Mouse (Mus musculus): Measurements from ENCODE around the gene Dynlt1c.
"Not testable (repeated sequence)": the region's sequence is repeated elsewhere in the genome, so short reads cannot be mapped to it uniquely, and the experiment has no call there.

Dynlt1c gene

DNA sequence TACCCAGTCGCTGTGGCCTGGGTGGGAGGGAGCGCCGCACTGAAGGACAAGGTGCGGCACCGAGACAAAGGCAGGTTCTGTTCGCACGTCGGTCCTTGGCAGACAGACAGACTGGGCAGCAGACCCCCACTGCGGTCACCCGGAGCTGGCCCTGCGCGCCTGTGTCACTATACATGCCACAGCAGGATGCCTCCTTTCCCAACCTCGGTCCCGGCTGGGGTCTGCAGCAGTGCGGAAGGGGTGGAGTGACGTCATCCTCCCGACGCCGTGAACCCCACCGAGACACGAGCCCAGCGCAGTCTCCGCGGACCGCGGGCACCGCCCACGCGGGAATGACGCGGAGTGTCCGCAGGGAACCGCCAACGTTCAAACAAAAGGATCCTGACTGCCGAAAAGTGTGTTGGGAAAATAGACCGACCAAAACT is 53.6 kb downstream of the Dynlt1c start:
- peak; percentile 68 for DNase-seq (ENCODE audit: low read depth, low spot score)

DNA sequence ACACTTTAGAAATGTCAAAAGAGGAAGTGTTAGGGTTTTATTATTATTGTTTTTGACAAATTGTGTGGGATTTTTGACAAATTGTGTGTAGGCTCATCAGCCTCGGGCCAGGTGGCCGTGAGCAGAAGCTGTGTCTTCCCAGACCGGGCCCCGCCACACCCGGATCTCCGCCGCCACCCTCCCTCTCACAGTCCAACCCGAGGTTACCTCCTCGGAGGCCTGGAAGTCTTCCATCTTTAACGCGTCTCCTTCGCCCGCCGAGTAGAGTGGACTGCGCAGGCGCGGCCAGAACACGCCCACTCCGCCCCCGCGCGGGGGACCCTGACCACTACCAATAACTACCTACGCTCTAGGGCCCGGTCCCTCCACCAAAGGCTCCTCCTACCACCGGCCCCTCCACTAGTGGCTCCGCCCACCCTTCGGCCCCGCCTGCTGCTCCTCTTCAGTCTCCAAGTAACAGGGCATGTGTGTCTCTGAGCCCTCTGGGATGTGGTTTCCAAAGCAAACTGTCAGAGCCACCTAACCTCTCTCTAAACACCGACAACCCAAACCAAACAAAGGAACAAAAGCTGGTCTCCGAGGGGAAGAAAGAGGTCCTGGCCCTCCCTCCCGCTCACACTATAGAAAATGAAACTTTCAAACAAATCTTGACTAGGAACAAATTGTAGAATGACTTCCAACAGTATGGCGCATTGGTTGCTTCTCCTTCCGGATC is 54.3 kb downstream of the Dynlt1c start, which contains the start of gene Dynlt1f:
Gene Dynlt1f (minus strand): TSS at position 334 of the 715 bp plus-strand sequence.
- not testable (repeated sequence) for DNase-seq (ENCODE audit: low read depth, low spot score)

DNA sequence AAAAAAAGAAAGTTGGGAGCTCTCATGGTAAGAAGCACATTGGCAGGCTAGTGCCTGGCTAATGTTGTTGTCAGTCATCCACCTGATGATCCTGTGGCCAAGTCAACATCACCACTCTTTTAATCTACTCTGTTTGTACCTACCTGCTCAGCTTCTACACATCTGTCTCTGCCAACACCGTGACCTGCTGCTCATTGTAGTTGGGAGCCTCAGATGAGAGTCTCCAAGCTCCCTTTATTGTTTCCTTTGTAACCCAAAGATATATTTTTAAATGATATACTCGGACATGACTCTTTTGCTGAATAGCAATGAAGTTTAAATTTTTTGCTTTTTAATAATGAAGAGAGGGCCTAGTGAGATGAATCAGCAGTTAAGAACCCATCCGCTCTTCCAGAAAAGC is 55.0 kb downstream of the Dynlt1c start:
- not testable (repeated sequence) for DNase-seq (ENCODE audit: low read depth, low spot score)

DNA sequence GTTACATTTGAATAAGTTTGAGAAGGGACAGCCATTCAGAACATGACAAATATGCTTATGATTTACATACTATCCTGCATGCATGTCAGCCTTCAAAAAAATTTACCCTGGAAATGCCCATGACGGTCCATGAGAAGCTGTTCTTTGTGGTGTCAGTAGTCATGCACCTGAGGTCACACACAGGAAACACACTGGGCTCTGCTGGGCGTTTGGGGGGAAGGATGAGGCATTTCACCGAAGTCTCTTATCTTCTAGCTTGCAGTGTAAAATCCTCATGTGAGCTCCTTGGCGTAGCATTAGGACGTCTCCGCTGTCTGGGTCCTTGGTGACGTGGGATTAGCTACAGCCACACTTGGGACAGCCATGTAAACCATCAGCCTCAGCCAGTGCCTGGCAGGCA is 57.3 kb downstream of the Dynlt1c start, which contains the start of gene Sytl3:
Gene Sytl3 (plus strand): TSS at position 293 of the 400 bp plus-strand sequence.
- not testable (repeated sequence) for DNase-seq (ENCODE audit: low read depth, low spot score)

Measured in retina, postnatal 7 days (tissue).